Mouse (Mus musculus): ENCODE data around the gene Ppif.

GRCm38 (mm10) chr14:25693271-25693887, 575 bp upstream of the Ppif start:
- TF ChIP-seq CTCF (IDR thresholded peaks at IDR 0.05; ENCODE audit: insufficient read depth, low read depth, low read length) (no peak), POLR2A (IDR thresholded peaks at IDR 0.05; ENCODE audit: insufficient read depth, low read depth, low read length) (no peak)
